Comparison of ENCODE assay signal across 30 mouse cellular contexts in genomic region chr7:79758176-79758575, GRCm38 (mm10). TPM values are rescaled to one million over a fixed set of nuclear protein-coding genes. Genes with fewer than 3 reads are reported as not detected.
A peak's percentile ranks its signal among the peaks of the same experiment; 100 is the strongest.
DNase-seq lines count a peak whose midpoint lies in the region; ATAC-seq lines count a peak whose summit lies in the region.
"Had no signal": no experiment of that assay in that cellular context is flagged by ENCODE, and none has a peak within 500 bp of the region (broad histone marks: within the 10 kb centered on the region; RNA-seq: fewer than 3 reads in every experiment).

No protein-coding gene starts in this region.

- no peak overlapping the region for H3K4me3 ChIP-seq in kidney, embryonic 16.5 days (ENCODE audit: low read length)
- H3K4me3 ChIP-seq: embryonic facial prominence, embryonic 10.5 days; forebrain, embryonic 10.5 days; heart, embryonic 12.5 days; hindbrain, embryonic 10.5 days; kidney, embryonic 15.5 days; limb, embryonic 15.5 days; lung, embryonic 15.5 days had no signal

- no peaks in the 10 kb centered on the region for H3K36me3 ChIP-seq in kidney, embryonic 16.5 days (ENCODE audit: insufficient read depth, low read length)
- H3K36me3 ChIP-seq: embryonic facial prominence, embryonic 10.5 days; forebrain, embryonic 10.5 days; heart, embryonic 12.5 days; hindbrain, embryonic 10.5 days; kidney, embryonic 15.5 days; limb, embryonic 15.5 days; lung, embryonic 15.5 days had no signal

- WGBS in kidney, embryonic 16.5 days = 72% methylated on average over 6 of the region's 6 CpGs

- no peak overlapping the region for H3K4me2 ChIP-seq in kidney, embryonic 16.5 days (replicated peaks; ENCODE audit: low read depth, low read length)
- H3K4me2 ChIP-seq: heart, embryonic 12.5 days; kidney, embryonic 15.5 days; limb, embryonic 15.5 days; lung, embryonic 15.5 days had no signal

- H3K27me3 ChIP-seq in kidney, embryonic 16.5 days (ENCODE audit: insufficient read depth, low read length) = no peaks in the 10 kb centered on the region
- H3K27me3 ChIP-seq: heart, embryonic 12.5 days; kidney, embryonic 15.5 days; limb, embryonic 15.5 days; lung, embryonic 15.5 days had no signal

- H3K9me3 ChIP-seq in kidney, embryonic 16.5 days (ENCODE audit: low read length) = no peaks in the 10 kb centered on the region
- H3K9me3 ChIP-seq: embryonic facial prominence, embryonic 10.5 days; forebrain, embryonic 10.5 days; heart, embryonic 12.5 days; hindbrain, embryonic 10.5 days; kidney, embryonic 15.5 days; limb, embryonic 15.5 days; lung, embryonic 15.5 days had no signal

- H3K4me1 ChIP-seq in kidney, embryonic 16.5 days (ENCODE audit: insufficient read depth, low read length) = no peaks in the 10 kb centered on the region
- H3K4me1 ChIP-seq: embryonic facial prominence, embryonic 10.5 days; forebrain, embryonic 10.5 days; hindbrain, embryonic 10.5 days; kidney, embryonic 15.5 days; limb, embryonic 15.5 days had no signal

- DNase-seq in adrenal gland, adult 2 months = peak; percentile 80
- DNase-seq in adrenal gland, postnatal 25 days = no peak
- peak; percentile 53 for DNase-seq in NIH3T3 (ENCODE audit: low read depth)
- peak; percentile 56 to 67 for DNase-seq in lung, adult 18-20 months
- peak; percentile 36 for DNase-seq in lung, postnatal 14 days
- DNase-seq in ovary, postnatal 10 days (ENCODE audit: low spot score) = no peak
- DNase-seq in right cerebral cortex, postnatal 4 days = no peak
- DNase-seq: cerebellum, adult 11 months; cerebellum, adult 9-11 months; gastrocnemius, postnatal 10 days; heart, postnatal 10 days; left cerebral cortex, postnatal 4 days; right cerebral cortex, adult 18-20 months; thymus, adult 2 months had no signal

- no peak overlapping the region for H3K27ac ChIP-seq in kidney, embryonic 16.5 days (ENCODE audit: low read length)
- H3K27ac ChIP-seq: embryonic facial prominence, embryonic 10.5 days; forebrain, embryonic 10.5 days; hindbrain, embryonic 10.5 days; hindbrain, postnatal 0 days; kidney, embryonic 15.5 days; limb, embryonic 15.5 days; lung, embryonic 15.5 days had no signal

- no peak overlapping the region for H3K9ac ChIP-seq in kidney, embryonic 16.5 days (replicated peaks; ENCODE audit: low read length)
- H3K9ac ChIP-seq: heart, embryonic 12.5 days; kidney, embryonic 15.5 days; limb, embryonic 15.5 days; lung, embryonic 15.5 days had no signal

- no peak for ATAC-seq in kidney, embryonic 16.5 days (ENCODE audit: low FRiP score, low TSS enrichment)
- ATAC-seq: forebrain, embryonic 16.5 days; hindbrain, postnatal 0 days; intestine, embryonic 16.5 days had no signal

RNA-seq across cellular contexts. Expression of gene Wdr93, which starts 15.2 kb away (rescaled TPM):
- 1 to 10 TPM; 1.5 to 1.6 TPM for total RNA-seq in adrenal gland, adult 2 months (2021)
- 1.5 and 1.8 TPM in 2 replicates for polyA plus RNA-seq in adrenal gland, adult 2 months (2012; rRNA removed)
- 1.7 and 2.1 TPM in 2 replicates for total RNA-seq in adrenal gland, postnatal 25 days (2021)
- polyA plus RNA-seq in kidney, embryonic 16.5 days (2015; fragmentation: Nextera tagmentation; extraction: Ambion mirVana) = 0.46 and 0.51 TPM in 2 replicates
- total RNA-seq: megakaryocyte-erythroid progenitor cell, adult 5-6 weeks had no signal
- polyA plus RNA-seq: limb, embryonic 15.5 days had no signal

RNA-seq across cellular contexts. Expression of gene Pex11a, which starts 15.2 kb away (rescaled TPM):
- 10 to 100 TPM; 53.4 to 53.7 TPM for total RNA-seq in adrenal gland, adult 2 months (2021)
- polyA plus RNA-seq in adrenal gland, adult 2 months (2012; rRNA removed) = 34.9 and 39.7 TPM in 2 replicates
- total RNA-seq in adrenal gland, postnatal 25 days (2021) = 42.6 and 59.9 TPM in 2 replicates
- 10.5 and 14.3 TPM in 2 replicates for polyA plus RNA-seq in kidney, embryonic 16.5 days (2015; fragmentation: Nextera tagmentation; extraction: Ambion mirVana)

RNA-seq across cellular contexts. Expression of gene Plin1, which starts 25.5 kb away (rescaled TPM):
- total RNA-seq in adrenal gland, adult 2 months (2021) = 100 to 1,000 TPM; 564 to 869 TPM
- polyA plus RNA-seq in adrenal gland, adult 2 months (2012; rRNA removed) = 554 and 930 TPM in 2 replicates
- total RNA-seq in adrenal gland, postnatal 25 days (2021) = 312 and 334 TPM in 2 replicates
- 0.34 TPM in 1 of 2 replicates, not detected in the other for polyA plus RNA-seq in kidney, embryonic 16.5 days (2015; fragmentation: Nextera tagmentation; extraction: Ambion mirVana)
- total RNA-seq: left cerebral cortex, postnatal 4 days; megakaryocyte-erythroid progenitor cell, adult 5-6 weeks had no signal
- polyA plus RNA-seq: cortical plate, adult 2 months; forebrain, embryonic 10.5 days; forebrain, embryonic 16.5 days; heart, embryonic 12.5 days; hindbrain, embryonic 10.5 days; intestine, embryonic 16.5 days; limb, embryonic 15.5 days; lung, embryonic 15.5 days; stomach, embryonic 16.5 days had no signal

RNA-seq across cellular contexts. Expression of gene Mesp1, which starts 35.4 kb away (rescaled TPM):
- not detected for total RNA-seq in adrenal gland, adult 2 months (2021)
- polyA plus RNA-seq in adrenal gland, adult 2 months (2012; rRNA removed) = 0.48 TPM in 1 of 2 replicates, not detected in the other
- not detected in 2 replicates for total RNA-seq in adrenal gland, postnatal 25 days (2021)
- not detected in 2 replicates for polyA plus RNA-seq in kidney, embryonic 16.5 days (2015; fragmentation: Nextera tagmentation; extraction: Ambion mirVana)
- total RNA-seq: gastrocnemius, postnatal 10 days; heart, adult 18-20 months; heart, postnatal 10 days; megakaryocyte-erythroid progenitor cell, adult 5-6 weeks had no signal
- polyA plus RNA-seq: forebrain, embryonic 10.5 days; forebrain, embryonic 16.5 days; heart, embryonic 12.5 days; hindbrain, embryonic 10.5 days; intestine, embryonic 16.5 days; kidney, embryonic 15.5 days; lung, embryonic 15.5 days; neural tube, embryonic 14.5 days; stomach, embryonic 16.5 days had no signal

RNA-seq across cellular contexts. Expression of gene Kif7, which starts 42.7 kb away (rescaled TPM):
- 1 to 10 TPM; 1.8 to 4.2 TPM for total RNA-seq in adrenal gland, adult 2 months (2021)
- 2.9 and 4.7 TPM in 2 replicates for polyA plus RNA-seq in adrenal gland, adult 2 months (2012; rRNA removed)
- total RNA-seq in adrenal gland, postnatal 25 days (2021) = 4.5 and 4.6 TPM in 2 replicates
- 4.4 TPM in 2 replicates for polyA plus RNA-seq in kidney, embryonic 16.5 days (2015; fragmentation: Nextera tagmentation; extraction: Ambion mirVana)

Comparison
In these comparisons a context has a peak if more than half of its experiments do, and no peak if none do; other contexts are left out.
1. DNase-seq: peak in adrenal gland, adult 2 months (single experiment), NIH3T3 (single experiment), lung, adult 18-20 months (2 of 2) and lung, postnatal 14 days (single experiment); none in adrenal gland, postnatal 25 days (single experiment), ovary, postnatal 10 days (single experiment) and right cerebral cortex, postnatal 4 days (single experiment).